Mouse (Mus musculus) liver, embryonic 14.5 days (tissue): ENCODE results near the gene Klf6. TPM values are rescaled to one million over a fixed set of nuclear protein-coding genes. Genes with fewer than 3 reads are reported as not detected.

Source experiments
- ATAC-seq: fragments of 200-750 bp; cut with Nextera tagmentation; 2 replicates; pipeline ENCODE4 v1.8.0; 2017; ENCODE audit warnings: moderate number of reproducible peaks, mild to moderate bottlenecking, moderate library complexity; ENCODE audit not compliant: insufficient read depth
- DNase-seq, 3 experiments: peaks; one replicate each; pipeline ENCODE4 v3.0.0-alpha.2; 2012 to 2013; ENCODE audit warnings: low read depth in 3 of 3, low spot score in 3 of 3
- H3K27ac ChIP-seq: fragments of 300-500 bp; sonication (generic); 2 replicates; pipeline ENCODE4 v1.5.1; 2014; ENCODE audit warnings: moderate library complexity, mild to moderate bottlenecking, control low read depth, inconsistent platforms
- H3K27me3 ChIP-seq: fragments of 300-500 bp; sonication (generic); 2 replicates; pipeline ENCODE4 v1.6.1; 2014; ENCODE audit warnings: mild to moderate bottlenecking, low read length, moderate library complexity; ENCODE audit not compliant: control insufficient read depth, insufficient read depth
- H3K36me3 ChIP-seq: fragments of 300-500 bp; sonication (generic); replicated peaks from 2 replicates; pipeline ENCODE4 v1.6.1; 2014; ENCODE audit warnings: low read depth; ENCODE audit not compliant: control insufficient read depth, insufficient read depth
- H3K4me1 ChIP-seq, 2 experiments: fragments of 200-500 bp in 1 of 2; fragments of 300-500 bp in 1 of 2; sonication (generic) in 1 of 2; replicated peaks; 2 replicates each; pipeline ENCODE4 v1.6.1; 2012 to 2014; ENCODE audit warnings: antibody characterized with exemption in 1 of 2, inconsistent platforms in 1 of 2, low read length in 1 of 2; ENCODE audit not compliant: control insufficient read depth in 2 of 2, insufficient read depth in 2 of 2
- H3K4me2 ChIP-seq: fragments of 300-500 bp; sonication (generic); 2 replicates; pipeline ENCODE4 v1.6.1; 2014; ENCODE audit warnings: low read depth, mild to moderate bottlenecking, control low read depth, moderate library complexity
- H3K4me3 ChIP-seq, 2 experiments: fragments of 200-500 bp in 1 of 2; fragments of 300-500 bp in 1 of 2; sonication (generic) in 1 of 2; 2 replicates each; pipeline ENCODE4 v1.5.1; 2012 to 2014; ENCODE audit warnings: low read depth in 2 of 2, low read length in 2 of 2, mild to moderate bottlenecking in 2 of 2, control low read depth in 1 of 2, inconsistent platforms in 1 of 2, moderate library complexity in 1 of 2; ENCODE audit not compliant: insufficient read depth in 1 of 2
- H3K9ac ChIP-seq: fragments of 300-500 bp; sonication (generic); replicated peaks from 2 replicates; pipeline ENCODE4 v1.6.1; 2014; ENCODE audit warnings: mild to moderate bottlenecking, control low read depth, moderate library complexity
- H3K9me3 ChIP-seq: fragments of 300-500 bp; sonication (generic); 2 replicates; pipeline ENCODE4 v1.6.1; 2016; ENCODE audit warnings: low read length, mixed read lengths; ENCODE audit not compliant: control insufficient read depth
- CTCF ChIP-seq: IDR thresholded peaks from 2 replicates; pipeline ENCODE4 v1.5.1; 2016; ENCODE audit warnings: antibody characterized with exemption, low read depth, control low read depth
- EP300 ChIP-seq: IDR thresholded peaks from 2 replicates; pipeline ENCODE4 v1.6.1; 2016; ENCODE audit warnings: antibody characterized with exemption, low read depth
- WGBS: fragments of 180-500 bp; shearing (Covaris S2); extraction: QIAGEN DNeasy Blood & Tissue Kit; methylation state at CpG from one replicate; pipeline ENCODE4 v1.1.7; 2014; ENCODE audit not compliant: insufficient replicate concordance; 5-methylcytosine and 5-hydroxymethylcytosine counted together
- polyA plus RNA-seq, 2 experiments: library from polyadenylated mRNA; depleted of rRNA in 1 of 2; stranded (reverse) in 1 of 2; unstranded in 1 of 2; fragments of >200 nt; fragmentation: Nextera tagmentation in 1 of 2; extraction: Ambion mirVana in 1 of 2; gene quantifications; 2 replicates each; pipeline versions ENCODE4 v1.2.1 to v1.2.3; 2012 to 2014

The Klf6 gene
- polyA plus RNA-seq, 2 experiments: 4.5 to 12.5 TPM

DNA sequence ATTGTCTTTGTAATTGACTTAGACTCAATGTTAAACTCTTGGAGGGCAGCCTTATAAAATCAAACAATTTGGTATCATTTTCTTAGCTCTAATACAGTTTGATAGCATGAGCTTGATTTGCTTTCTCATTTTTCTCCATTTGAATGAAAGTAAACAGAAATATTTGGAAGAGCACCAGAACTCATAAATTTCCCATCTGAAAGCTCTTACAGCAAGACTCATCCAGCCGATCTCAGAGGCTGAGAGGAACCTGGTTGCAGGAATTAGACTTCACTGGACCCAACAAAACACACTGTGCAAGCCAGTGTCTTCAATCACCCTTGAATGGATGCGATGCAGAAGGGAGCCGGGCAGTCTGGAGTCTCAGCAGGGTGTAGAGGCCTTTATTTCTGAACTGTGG, 34.6 kb downstream of the Klf6 start:
- H3K9me3 ChIP-seq: no peaks in the 10 kb centered on the region
- no peak overlapping the region for H3K4me2 ChIP-seq
- H3K9ac ChIP-seq: no peak overlapping the region
- ATAC-seq (no peak), DNase-seq (no peak)
- 70% methylated on average over 3 of the region's 3 CpGs for WGBS
- TF ChIP-seq EP300 (no peak), CTCF (no peak)
- no peak overlapping the region for H3K27ac ChIP-seq
- H3K4me1 ChIP-seq: no peaks in the 10 kb centered on the region
- H3K27me3 ChIP-seq: no peaks in the 10 kb centered on the region
- H3K4me3 ChIP-seq: no peak overlapping the region
- no peaks in the 10 kb centered on the region for H3K36me3 ChIP-seq

- Histone ChIP-seq H3K27ac (no peak overlapping the region), H3K36me3 (no peaks in the 10 kb centered on the region), H3K9ac (no peak overlapping the region), H3K27me3 (no peaks in the 10 kb centered on the region), H3K4me3 (no peak overlapping the region), H3K9me3 (no peaks in the 10 kb centered on the region), H3K4me1 (no peaks in the 10 kb centered on the region), H3K4me2 (no peak overlapping the region)
- TF ChIP-seq EP300 (no peak), CTCF (no peak)
- no peak for DNase-seq
- no peak for ATAC-seq
- 63% methylated on average over 14 of the region's 14 CpGs for WGBS
These were observed 36.1 kb downstream of the Klf6 start for GRCm38 (mm10) chr13:5897176-5897959.

DNA sequence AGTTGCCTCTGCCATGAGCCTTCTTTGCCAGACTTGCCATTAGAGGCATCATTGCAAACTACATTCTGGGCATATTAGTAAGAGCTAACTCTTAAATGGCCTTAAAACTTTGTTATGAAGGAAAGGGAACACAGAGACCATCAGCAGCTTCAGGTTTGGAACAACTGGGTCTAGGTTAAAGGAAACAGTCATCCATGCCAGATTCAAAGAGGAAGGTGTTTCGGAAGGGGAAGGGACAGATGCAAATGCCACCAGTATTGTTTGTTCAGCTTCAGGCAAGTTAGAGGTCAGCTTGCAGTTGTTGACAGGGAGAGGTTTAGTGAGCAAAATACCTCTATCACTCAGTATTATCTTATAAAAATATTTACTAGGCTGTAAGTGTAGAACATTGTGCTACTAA, 37.7 kb downstream of the Klf6 start:
- no peak for DNase-seq
- ATAC-seq: no peak
- WGBS: 45% methylated on average over 1 of the region's 1 CpGs

GRCm38 (mm10) chr13:5899641-5900040, 38.4 kb downstream of the Klf6 start:
- Histone ChIP-seq H3K9me3 (no peaks in the 10 kb centered on the region), H3K9ac (no peak overlapping the region), H3K4me3 (no peak overlapping the region), H3K4me2 (no peak overlapping the region), H3K27ac (no peak overlapping the region), H3K4me1 (no peaks in the 10 kb centered on the region), H3K36me3 (no peaks in the 10 kb centered on the region), H3K27me3 (no peaks in the 10 kb centered on the region)
- ATAC-seq (no peak), DNase-seq (no peak)
- WGBS: 57% methylated on average over 3 of the region's 3 CpGs
- no peak for TF ChIP-seq CTCF
- no peak for TF ChIP-seq EP300

More for the DNA sequence above, 37.7 kb downstream of the Klf6 start:
- no peaks in the 10 kb centered on the region for H3K36me3 ChIP-seq
- H3K27ac ChIP-seq: no peak overlapping the region
- no peak overlapping the region for H3K4me2 ChIP-seq
- no peak overlapping the region for H3K9ac ChIP-seq
- H3K9me3 ChIP-seq: no peaks in the 10 kb centered on the region
- no peaks in the 10 kb centered on the region for H3K27me3 ChIP-seq
- H3K4me3 ChIP-seq: no peak overlapping the region
- H3K4me1 ChIP-seq: no peaks in the 10 kb centered on the region
- no peak for TF ChIP-seq EP300
- no peak for TF ChIP-seq CTCF

- TF ChIP-seq EP300 (no peak), CTCF (no peak)
- 28% methylated on average over 3 of the region's 3 CpGs for WGBS
These were observed 51.9 kb downstream of the Klf6 start for GRCm38 (mm10) chr13:5913201-5913600.

More at GRCm38 (mm10) chr13:5913201-5913600, 51.9 kb downstream of the Klf6 start:
- Histone ChIP-seq H3K4me2 (no peak overlapping the region), H3K4me1 (no peaks in the 10 kb centered on the region), H3K27ac (no peak overlapping the region), H3K27me3 (no peaks in the 10 kb centered on the region), H3K9ac (no peak overlapping the region), H3K36me3 (no peaks in the 10 kb centered on the region), H3K4me3 (no peak overlapping the region), H3K9me3 (no peaks in the 10 kb centered on the region)
- no peak for ATAC-seq
- DNase-seq: no peak
